Mouse (Mus musculus): ENCODE data around the gene Tbc1d22a. TPM values are rescaled to one million over a fixed set of nuclear protein-coding genes. Genes with fewer than 3 reads are reported as not detected.

The Tbc1d22a gene
- polyA plus RNA-seq, 1 experiment from 2014 or later = 13.2 TPM

- Histone ChIP-seq H3K36me3 (ENCODE audit: control insufficient read depth, insufficient read depth, low read length) (no peaks in the 10 kb centered on the region), H3K27me3 (replicated peaks; ENCODE audit: control insufficient read depth, insufficient read depth, low read length) (no peaks in the 10 kb centered on the region), H3K4me1 (ENCODE audit: control insufficient read depth, insufficient read depth, low read depth, low read length) (peaks cover 2% of the 10 kb centered on the region; the same call in 1 of the 2 replicates), H3K4me2 (ENCODE audit: low read length) (no peak overlapping the region), H3K9ac (ENCODE audit: low read depth, low read length) (no peak overlapping the region), H3K27ac (ENCODE audit: low read depth, low read length) (no peak overlapping the region), H3K4me3 (ENCODE audit: low read length) (no peak overlapping the region), H3K9me3 (ENCODE audit: control insufficient read depth, low read length) (no peaks in the 10 kb centered on the region)
- ATAC-seq = no peak
- WGBS = 74% methylated on average over 4 of the region's 4 CpGs
Observed at GRCm38 (mm10) chr15:86266975-86267374, 52.7 kb downstream of the Tbc1d22a start.

GRCm38 (mm10) chr15:86268526-86268925, 54.3 kb downstream of the Tbc1d22a start:
- 67% methylated on average over 1 of the region's 1 CpGs for WGBS
- H3K9me3 ChIP-seq (ENCODE audit: control insufficient read depth, low read length) = no peaks in the 10 kb centered on the region
- no peak overlapping the region for H3K4me3 ChIP-seq (ENCODE audit: low read length)
- H3K27me3 ChIP-seq (replicated peaks; ENCODE audit: control insufficient read depth, insufficient read depth, low read length) = no peaks in the 10 kb centered on the region
- ATAC-seq = no peak
- H3K9ac ChIP-seq (ENCODE audit: low read depth, low read length) = no peak overlapping the region
- H3K27ac ChIP-seq (ENCODE audit: low read depth, low read length) = no peak overlapping the region
- H3K4me2 ChIP-seq (ENCODE audit: low read length) = no peak overlapping the region
- no peaks in the 10 kb centered on the region for H3K36me3 ChIP-seq (ENCODE audit: control insufficient read depth, insufficient read depth, low read length)
- H3K4me1 ChIP-seq (ENCODE audit: control insufficient read depth, insufficient read depth, low read depth, low read length) = no peaks in the 10 kb centered on the region; the same call in 1 of the 2 replicates

- Histone ChIP-seq H3K27me3 (replicated peaks; ENCODE audit: control insufficient read depth, insufficient read depth, low read length) (no peaks in the 10 kb centered on the region), H3K4me1 (ENCODE audit: control insufficient read depth, insufficient read depth, low read depth, low read length) (peaks cover 27% of the 10 kb centered on the region), H3K4me3 (ENCODE audit: low read length) (no peak overlapping the region), H3K9me3 (ENCODE audit: control insufficient read depth, low read length) (no peaks in the 10 kb centered on the region), H3K36me3 (ENCODE audit: control insufficient read depth, insufficient read depth, low read length) (no peaks in the 10 kb centered on the region), H3K27ac (ENCODE audit: low read depth, low read length) (no peak overlapping the region), H3K4me2 (ENCODE audit: low read length) (no peak overlapping the region), H3K9ac (ENCODE audit: low read depth, low read length) (no peak overlapping the region)
- no peak for ATAC-seq
- WGBS = 79% methylated on average over 7 of the region's 7 CpGs
Observed at GRCm38 (mm10) chr15:86275754-86276153, 61.5 kb downstream of the Tbc1d22a start.

- H3K36me3 ChIP-seq (ENCODE audit: control insufficient read depth, insufficient read depth, low read length) = no peaks in the 10 kb centered on the region
- H3K9ac ChIP-seq (ENCODE audit: low read depth, low read length) = peak overlapping the region; percentile 6; the same call in 1 of the 2 replicates
- ATAC-seq = peak; percentile 57
- WGBS = 35% methylated on average over 11 of the region's 11 CpGs
- no peak overlapping the region for H3K4me2 ChIP-seq (ENCODE audit: low read length)
- H3K4me1 ChIP-seq (ENCODE audit: control insufficient read depth, insufficient read depth, low read depth, low read length) = peaks cover 27% of the 10 kb centered on the region
- H3K4me3 ChIP-seq (ENCODE audit: low read length) = no peak overlapping the region
- H3K27ac ChIP-seq (ENCODE audit: low read depth, low read length) = peak overlapping the region; percentile 7; the same call in 1 of the 2 replicates
- no peaks in the 10 kb centered on the region for H3K27me3 ChIP-seq (replicated peaks; ENCODE audit: control insufficient read depth, insufficient read depth, low read length)
- no peaks in the 10 kb centered on the region for H3K9me3 ChIP-seq (ENCODE audit: control insufficient read depth, low read length)
Observed at GRCm38 (mm10) chr15:86276538-86277264, 62.4 kb downstream of the Tbc1d22a start.

GRCm38 (mm10) chr15:86277428-86277827, 63.2 kb downstream of the Tbc1d22a start:
- Histone ChIP-seq H3K4me2 (ENCODE audit: low read length) (peak overlapping the region; percentile 32), H3K36me3 (ENCODE audit: control insufficient read depth, insufficient read depth, low read length) (no peaks in the 10 kb centered on the region), H3K27me3 (replicated peaks; ENCODE audit: control insufficient read depth, insufficient read depth, low read length) (no peaks in the 10 kb centered on the region), H3K4me3 (ENCODE audit: low read length) (no peak overlapping the region), H3K9ac (ENCODE audit: low read depth, low read length) (peak overlapping the region; percentile 47), H3K27ac (ENCODE audit: low read depth, low read length) (peak overlapping the region; percentile 19), H3K4me1 (ENCODE audit: control insufficient read depth, insufficient read depth, low read depth, low read length) (peaks cover 27% of the 10 kb centered on the region), H3K9me3 (ENCODE audit: control insufficient read depth, low read length) (no peaks in the 10 kb centered on the region)
- peak; percentile 65; the same call in 1 of the 2 replicates for ATAC-seq
- WGBS = 19% methylated on average over 15 of the region's 15 CpGs

GRCm38 (mm10) chr15:86279059-86279974, 65.1 kb downstream of the Tbc1d22a start:
- Histone ChIP-seq H3K9me3 (ENCODE audit: control insufficient read depth, low read length) (no peaks in the 10 kb centered on the region), H3K27ac (ENCODE audit: low read depth, low read length) (no peak overlapping the region), H3K9ac (ENCODE audit: low read depth, low read length) (no peak overlapping the region), H3K4me3 (ENCODE audit: low read length) (no peak overlapping the region), H3K4me2 (ENCODE audit: low read length) (no peak overlapping the region), H3K27me3 (replicated peaks; ENCODE audit: control insufficient read depth, insufficient read depth, low read length) (no peaks in the 10 kb centered on the region), H3K4me1 (ENCODE audit: control insufficient read depth, insufficient read depth, low read depth, low read length) (peaks cover 27% of the 10 kb centered on the region), H3K36me3 (ENCODE audit: control insufficient read depth, insufficient read depth, low read length) (no peaks in the 10 kb centered on the region)
- WGBS = 56% methylated on average over 14 of the region's 14 CpGs
- ATAC-seq = no peak

GRCm38 (mm10) chr15:86280137-86280536, 65.9 kb downstream of the Tbc1d22a start:
- Histone ChIP-seq H3K9me3 (ENCODE audit: control insufficient read depth, low read length) (no peaks in the 10 kb centered on the region), H3K27ac (ENCODE audit: low read depth, low read length) (no peak overlapping the region), H3K36me3 (ENCODE audit: control insufficient read depth, insufficient read depth, low read length) (no peaks in the 10 kb centered on the region), H3K4me3 (ENCODE audit: low read length) (no peak overlapping the region), H3K9ac (ENCODE audit: low read depth, low read length) (no peak overlapping the region), H3K4me2 (ENCODE audit: low read length) (no peak overlapping the region), H3K27me3 (replicated peaks; ENCODE audit: control insufficient read depth, insufficient read depth, low read length) (no peaks in the 10 kb centered on the region), H3K4me1 (ENCODE audit: control insufficient read depth, insufficient read depth, low read depth, low read length) (peaks cover 27% of the 10 kb centered on the region)
- 57% methylated on average over 4 of the region's 4 CpGs for WGBS
- no peak for ATAC-seq

GRCm38 (mm10) chr15:86283238-86283637, 69.0 kb downstream of the Tbc1d22a start:
- Histone ChIP-seq H3K4me2 (ENCODE audit: low read length) (no peak overlapping the region), H3K27me3 (replicated peaks; ENCODE audit: control insufficient read depth, insufficient read depth, low read length) (no peaks in the 10 kb centered on the region), H3K27ac (ENCODE audit: low read depth, low read length) (no peak overlapping the region), H3K4me3 (ENCODE audit: low read length) (no peak overlapping the region), H3K9me3 (ENCODE audit: control insufficient read depth, low read length) (no peaks in the 10 kb centered on the region), H3K9ac (ENCODE audit: low read depth, low read length) (no peak overlapping the region), H3K36me3 (ENCODE audit: control insufficient read depth, insufficient read depth, low read length) (no peaks in the 10 kb centered on the region), H3K4me1 (ENCODE audit: control insufficient read depth, insufficient read depth, low read depth, low read length) (peaks cover 8% of the 10 kb centered on the region)
- 95% methylated on average over 1 of the region's 1 CpGs for WGBS
- no peak for ATAC-seq

- H3K4me3 ChIP-seq (ENCODE audit: low read length) = no peak overlapping the region
- no peaks in the 10 kb centered on the region for H3K27me3 ChIP-seq (replicated peaks; ENCODE audit: control insufficient read depth, insufficient read depth, low read length)
- no peaks in the 10 kb centered on the region for H3K9me3 ChIP-seq (ENCODE audit: control insufficient read depth, low read length)
- no peaks in the 10 kb centered on the region for H3K36me3 ChIP-seq (ENCODE audit: control insufficient read depth, insufficient read depth, low read length)
- no peak overlapping the region for H3K27ac ChIP-seq (ENCODE audit: low read depth, low read length)
- 85% methylated on average over 2 of the region's 2 CpGs for WGBS
- no peak overlapping the region for H3K4me2 ChIP-seq (ENCODE audit: low read length)
- no peak overlapping the region for H3K9ac ChIP-seq (ENCODE audit: low read depth, low read length)
- no peaks in the 10 kb centered on the region; the same call in 1 of the 2 replicates for H3K4me1 ChIP-seq (ENCODE audit: control insufficient read depth, insufficient read depth, low read depth, low read length)
- no peak for ATAC-seq
Observed at GRCm38 (mm10) chr15:86285296-86285695, 71.0 kb downstream of the Tbc1d22a start.
